Mouse (Mus musculus) midbrain, embryonic 15.5 days (tissue): ENCODE data around the gene Myof. TPM values are rescaled to one million over a fixed set of nuclear protein-coding genes. Genes with fewer than 3 reads are reported as not detected.

Experiments used
- ATAC-seq: fragments of 200-750 bp; cut with Nextera tagmentation; replicated peaks from 2 replicates; pipeline ENCODE4 v1.8.0; 2017; ENCODE audit warnings: moderate TSS enrichment
- H3K27ac ChIP-seq: fragments of 300-500 bp; sonication (generic); 2 replicates; pipeline ENCODE4 v1.5.1; 2015; ENCODE audit warnings: mild to moderate bottlenecking, inconsistent platforms
- H3K27me3 ChIP-seq: fragments of 300-500 bp; sonication (generic); replicated peaks from 2 replicates; pipeline ENCODE4 v1.6.1; 2015; ENCODE audit warnings: inconsistent platforms
- H3K36me3 ChIP-seq: fragments of 300-500 bp; sonication (generic); replicated peaks from 2 replicates; pipeline ENCODE4 v1.6.1; 2015; ENCODE audit warnings: inconsistent platforms
- H3K4me1 ChIP-seq: fragments of 300-500 bp; sonication (generic); 2 replicates; pipeline ENCODE4 v1.6.1; 2015; ENCODE audit warnings: inconsistent platforms
- H3K4me2 ChIP-seq: fragments of 300-500 bp; sonication (generic); 2 replicates; pipeline ENCODE4 v1.6.1; 2015; ENCODE audit warnings: inconsistent platforms, mild to moderate bottlenecking, moderate library complexity
- H3K4me3 ChIP-seq: fragments of 300-500 bp; sonication (generic); 2 replicates; pipeline ENCODE4 v1.5.1; 2015; ENCODE audit warnings: mild to moderate bottlenecking, inconsistent platforms
- H3K9ac ChIP-seq: fragments of 300-500 bp; sonication (generic); 2 replicates; pipeline ENCODE4 v1.6.1; 2015; ENCODE audit warnings: mild to moderate bottlenecking, inconsistent platforms
- H3K9me3 ChIP-seq: fragments of 300-500 bp; sonication (generic); 2 replicates; pipeline ENCODE4 v1.6.1; 2016; ENCODE audit warnings: inconsistent platforms
- WGBS: fragments of 180-500 bp; shearing (Covaris S2); methylation state at CpG from one replicate; pipeline ENCODE4 v1.1.7; 2015; ENCODE audit warnings: mixed read lengths; 5-methylcytosine and 5-hydroxymethylcytosine counted together
- polyA plus RNA-seq: library from polyadenylated mRNA; unstranded; fragments of >200 nt; fragmentation: Nextera tagmentation; extraction: Ambion mirVana; gene quantifications from 2 replicates; pipeline ENCODE4 v1.2.1, GENCODE M21; 2015

Myof gene
- polyA plus RNA-seq, 1 experiment from 2014 or later: 2.5 TPM

- Histone ChIP-seq H3K27me3 (no peaks in the 10 kb centered on the region), H3K36me3 (no peaks in the 10 kb centered on the region), H3K4me3 (no peak overlapping the region), H3K9me3 (no peaks in the 10 kb centered on the region), H3K27ac (no peak overlapping the region), H3K9ac (no peak overlapping the region), H3K4me2 (no peak overlapping the region), H3K4me1 (no peaks in the 10 kb centered on the region)
- 53% methylated on average over 5 of the region's 5 CpGs for WGBS
- no peak for ATAC-seq
These were observed 122.3 kb downstream of the Myof start for GRCm38 (mm10) chr19:37921098-37921497.

- Histone ChIP-seq H3K4me2 (no peak overlapping the region), H3K9ac (no peak overlapping the region), H3K27ac (0 out of 2 replicates have a peak overlapping the region, but pooled peaks have one; percentile 15), H3K4me3 (no peak overlapping the region), H3K27me3 (no peaks in the 10 kb centered on the region), H3K9me3 (no peaks in the 10 kb centered on the region), H3K4me1 (no peaks in the 10 kb centered on the region), H3K36me3 (no peaks in the 10 kb centered on the region)
- ATAC-seq: no peak
- 50% methylated on average over 12 of the region's 12 CpGs for WGBS
These were observed 124.9 kb downstream of the Myof start for GRCm38 (mm10) chr19:37918515-37918932.

- 95% methylated on average over 4 of the region's 4 CpGs for WGBS
- no peak for ATAC-seq
- no peaks in the 10 kb centered on the region for H3K9me3 ChIP-seq
These were observed 129.1 kb downstream of the Myof start for GRCm38 (mm10) chr19:37914261-37914660.

GRCm38 (mm10) chr19:37912501-37912900, 130.9 kb downstream of the Myof start:
- Histone ChIP-seq H3K9ac (no peak overlapping the region), H3K9me3 (no peaks in the 10 kb centered on the region), H3K27ac (no peak overlapping the region), H3K27me3 (no peaks in the 10 kb centered on the region), H3K36me3 (no peaks in the 10 kb centered on the region), H3K4me2 (no peak overlapping the region), H3K4me3 (no peak overlapping the region), H3K4me1 (no peaks in the 10 kb centered on the region)
- WGBS: 71% methylated on average over 6 of the region's 6 CpGs
- ATAC-seq: no peak

More at GRCm38 (mm10) chr19:37914261-37914660, 129.1 kb downstream of the Myof start:
- H3K36me3 ChIP-seq: no peaks in the 10 kb centered on the region
- no peak overlapping the region for H3K27ac ChIP-seq
- no peak overlapping the region for H3K4me2 ChIP-seq
- no peak overlapping the region for H3K4me3 ChIP-seq
- H3K4me1 ChIP-seq: no peaks in the 10 kb centered on the region
- H3K9ac ChIP-seq: no peak overlapping the region
- H3K27me3 ChIP-seq: no peaks in the 10 kb centered on the region

DNA sequence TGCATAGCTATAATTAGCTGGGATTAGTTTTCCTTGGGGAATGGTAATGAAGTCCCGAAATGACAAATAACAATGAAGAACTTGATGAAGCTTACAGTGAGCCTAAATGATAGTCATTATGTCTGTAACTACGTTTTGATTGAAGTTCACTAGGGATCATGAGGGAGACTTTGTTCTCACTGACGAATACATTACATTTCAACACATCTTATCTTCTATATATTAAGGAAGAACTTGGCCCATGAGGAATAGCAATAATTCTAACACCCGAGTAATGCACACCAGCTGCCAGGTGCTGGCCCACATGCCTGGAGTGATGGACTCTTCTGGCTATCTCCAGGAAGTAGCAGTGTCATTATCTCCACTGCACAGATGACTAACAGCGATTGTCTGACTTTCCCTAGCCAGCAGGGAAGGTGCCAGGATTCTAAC, 133.5 kb downstream of the Myof start:
- no peaks in the 10 kb centered on the region for H3K4me1 ChIP-seq
- 60% methylated on average over 5 of the region's 5 CpGs for WGBS
- no peaks in the 10 kb centered on the region for H3K36me3 ChIP-seq
- no peaks in the 10 kb centered on the region for H3K27me3 ChIP-seq
- no peak overlapping the region for H3K4me2 ChIP-seq
- H3K27ac ChIP-seq: no peak overlapping the region
- H3K4me3 ChIP-seq: no peak overlapping the region
- H3K9me3 ChIP-seq: no peaks in the 10 kb centered on the region
- no peak overlapping the region for H3K9ac ChIP-seq
- ATAC-seq: no peak

- no peaks in the 10 kb centered on the region for H3K36me3 ChIP-seq
- no peak overlapping the region for H3K9ac ChIP-seq
- no peak overlapping the region for H3K4me2 ChIP-seq
- no peak overlapping the region for H3K4me3 ChIP-seq
- H3K9me3 ChIP-seq: no peaks in the 10 kb centered on the region
- ATAC-seq: no peak
- no peak overlapping the region for H3K27ac ChIP-seq
- no peaks in the 10 kb centered on the region for H3K4me1 ChIP-seq
- 34% methylated on average over 17 of the region's 17 CpGs for WGBS
- H3K27me3 ChIP-seq: no peaks in the 10 kb centered on the region
These were observed 135.7 kb downstream of the Myof start for GRCm38 (mm10) chr19:37907451-37908320.

DNA sequence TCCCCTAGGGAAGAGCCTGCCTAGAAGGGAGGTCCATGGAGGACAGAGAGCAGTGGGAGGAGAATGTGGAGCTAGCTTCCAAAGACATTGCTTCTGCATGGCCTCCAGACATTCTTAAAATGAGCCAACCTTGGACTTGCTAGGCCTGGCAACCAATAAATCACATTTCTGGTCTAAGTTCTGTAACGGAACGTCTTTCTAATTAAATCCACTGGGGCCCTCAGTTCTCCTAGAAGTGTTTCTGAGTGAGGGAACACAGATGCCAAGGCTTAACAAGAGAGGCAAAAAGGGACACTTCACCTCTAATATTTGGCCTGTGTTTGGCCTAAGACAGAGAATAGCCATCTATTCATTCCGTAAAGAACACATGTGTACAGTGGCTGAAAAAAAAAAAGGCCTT, 136.5 kb downstream of the Myof start:
- H3K4me3 ChIP-seq: no peak overlapping the region
- no peak overlapping the region for H3K9ac ChIP-seq
- H3K27ac ChIP-seq: no peak overlapping the region
- no peaks in the 10 kb centered on the region for H3K36me3 ChIP-seq
- H3K4me2 ChIP-seq: no peak overlapping the region
- H3K4me1 ChIP-seq: no peaks in the 10 kb centered on the region
- H3K27me3 ChIP-seq: no peaks in the 10 kb centered on the region
- 68% methylated on average over 3 of the region's 3 CpGs for WGBS
- no peaks in the 10 kb centered on the region for H3K9me3 ChIP-seq
- no peak for ATAC-seq

GRCm38 (mm10) chr19:37896081-37896480, 147.3 kb downstream of the Myof start:
- H3K4me3 ChIP-seq: no peak overlapping the region
- WGBS: 17% methylated on average over 7 of the region's 7 CpGs

DNA sequence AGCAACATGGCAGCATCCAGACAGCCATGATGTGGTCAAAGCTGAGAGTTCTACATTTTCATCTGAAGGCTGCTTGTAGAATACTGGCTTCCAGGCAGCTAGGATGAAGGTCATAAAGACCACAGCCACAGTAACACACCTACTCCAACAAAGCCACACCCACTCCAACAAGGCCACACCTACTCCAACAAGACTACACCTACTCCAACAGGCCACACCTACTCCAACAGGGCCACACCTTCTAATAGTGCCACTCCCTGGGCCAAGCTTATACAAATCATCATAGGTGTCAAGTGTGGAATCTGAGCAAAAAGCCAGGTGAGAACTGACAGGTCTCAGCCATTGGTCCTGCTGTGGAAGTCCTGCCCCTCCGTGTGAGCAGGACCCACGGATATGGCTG, 152.4 kb downstream of the Myof start:
- 84% methylated on average over 2 of the region's 2 CpGs for WGBS
- H3K4me3 ChIP-seq: no peak overlapping the region
- no peaks in the 10 kb centered on the region for H3K36me3 ChIP-seq
- no peak overlapping the region for H3K4me2 ChIP-seq
- no peak overlapping the region for H3K9ac ChIP-seq
- no peak overlapping the region for H3K27ac ChIP-seq
- H3K27me3 ChIP-seq: peaks cover 22% of the 10 kb centered on the region
- H3K4me1 ChIP-seq: no peaks in the 10 kb centered on the region
- no peak for ATAC-seq
- H3K9me3 ChIP-seq: no peaks in the 10 kb centered on the region

More at GRCm38 (mm10) chr19:37896081-37896480, 147.3 kb downstream of the Myof start:
- Histone ChIP-seq H3K9me3 (no peaks in the 10 kb centered on the region), H3K4me1 (no peaks in the 10 kb centered on the region), H3K9ac (no peak overlapping the region), H3K27ac (no peak overlapping the region), H3K4me2 (no peak overlapping the region), H3K36me3 (no peaks in the 10 kb centered on the region), H3K27me3 (peaks cover 12% of the 10 kb centered on the region)
- no peak for ATAC-seq

GRCm38 (mm10) chr19:37886355-37887120, 156.8 kb downstream of the Myof start:
- Histone ChIP-seq H3K27ac (no peak overlapping the region), H3K9me3 (no peaks in the 10 kb centered on the region), H3K27me3 (peaks cover 44% of the 10 kb centered on the region), H3K36me3 (no peaks in the 10 kb centered on the region), H3K4me3 (peak overlapping the region; percentile 38), H3K4me2 (peak overlapping the region; percentile 53), H3K9ac (peak overlapping the region; percentile 26), H3K4me1 (no peaks in the 10 kb centered on the region)
- peak; percentile 84 for ATAC-seq
- 16% methylated on average over 15 of the region's 15 CpGs for WGBS

DNA sequence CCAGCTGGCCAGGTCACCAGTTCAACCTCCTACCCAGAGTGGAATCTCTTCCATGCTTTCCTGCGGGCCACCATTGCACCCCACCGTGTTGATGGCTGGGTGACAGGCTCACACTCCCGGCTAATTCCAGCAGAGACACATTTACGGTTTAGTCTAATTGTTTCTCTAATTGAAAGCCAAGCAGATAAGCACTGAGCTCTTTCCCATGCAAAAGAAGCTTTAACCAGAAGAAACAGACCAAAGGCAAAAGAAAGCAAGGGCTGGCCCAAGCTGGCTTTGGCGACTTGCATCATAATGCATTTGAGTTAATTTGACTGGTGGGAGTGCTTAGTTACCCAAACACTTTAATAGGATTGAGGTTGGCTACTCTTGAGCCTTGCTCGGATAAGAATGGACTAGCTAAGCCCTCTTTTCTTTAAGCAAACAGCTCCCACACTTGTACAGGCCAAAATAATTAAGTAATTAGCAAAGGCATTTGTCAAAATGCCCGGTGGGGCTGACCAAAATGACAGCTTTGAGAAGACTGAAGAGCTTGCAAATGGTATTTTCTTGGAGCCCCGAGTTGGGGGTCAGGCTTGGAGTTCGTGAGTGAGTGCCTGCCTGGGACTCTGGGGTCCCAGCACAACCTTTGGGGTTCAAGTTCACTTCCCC, 161.8 kb downstream of the Myof start:
- no peak for ATAC-seq
- no peak overlapping the region for H3K27ac ChIP-seq
- H3K27me3 ChIP-seq: peaks cover 67% of the 10 kb centered on the region
- no peaks in the 10 kb centered on the region for H3K9me3 ChIP-seq
- no peak overlapping the region for H3K9ac ChIP-seq
- no peak overlapping the region for H3K4me2 ChIP-seq
- WGBS: 5% methylated on average over 9 of the region's 9 CpGs
- H3K36me3 ChIP-seq: no peaks in the 10 kb centered on the region
- H3K4me1 ChIP-seq: peaks cover 7% of the 10 kb centered on the region
- H3K4me3 ChIP-seq: no peak overlapping the region

GRCm38 (mm10) chr19:37877511-37878167, 165.7 kb downstream of the Myof start:
- WGBS: 4% methylated on average over 20 of the region's 20 CpGs
- Histone ChIP-seq H3K27me3 (peaks cover 46% of the 10 kb centered on the region), H3K4me2 (peak overlapping the region; percentile 32), H3K9ac (no peak overlapping the region), H3K9me3 (no peaks in the 10 kb centered on the region), H3K4me3 (peak overlapping the region; percentile 14), H3K4me1 (peaks cover 7% of the 10 kb centered on the region), H3K36me3 (no peaks in the 10 kb centered on the region), H3K27ac (no peak overlapping the region)
- no peak for ATAC-seq
